Mouse (Mus musculus) embryo, embryonic 9.5 days (tissue): ENCODE results near the gene Cep78.
A peak's percentile ranks its signal among the peaks of the same experiment; 100 is the strongest.

Source experiments
- DNase-seq: peaks from one replicate; pipeline ENCODE4 v3.0.0-alpha.2; 2017; ENCODE audit errors: extremely low spot score

The Cep78 gene

GRCm38 (mm10) chr19:15965082-15965481, 19.7 kb downstream of the Cep78 start:
- peak; percentile 37 for DNase-seq

DNA sequence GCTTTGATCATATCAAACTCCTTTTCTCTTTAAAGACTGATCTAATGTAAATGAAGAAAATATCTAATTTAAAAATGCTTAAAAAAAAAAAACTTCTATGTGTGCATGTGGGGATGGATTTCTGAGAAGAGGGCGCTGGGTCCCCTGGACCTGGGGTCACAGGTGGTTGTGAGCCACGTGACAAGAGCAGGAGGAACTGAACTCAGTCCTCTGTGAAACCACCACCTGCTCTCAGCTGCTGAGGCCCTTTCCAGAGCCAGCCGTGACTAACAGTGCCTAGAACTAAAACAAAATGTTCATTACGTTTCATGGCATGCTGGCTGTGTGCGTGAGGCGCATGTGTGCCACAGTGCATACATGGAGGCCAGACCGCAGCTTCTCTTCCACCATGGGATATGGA, 20.3 kb downstream of the Cep78 start:
- DNase-seq, result no peak

GRCm38 (mm10) chr19:15963011-15963695, 21.6 kb downstream of the Cep78 start:
- no peak for DNase-seq

- DNase-seq, result no peak
Measured at GRCm38 (mm10) chr19:15962313-15962712, 22.5 kb downstream of the Cep78 start.

DNA sequence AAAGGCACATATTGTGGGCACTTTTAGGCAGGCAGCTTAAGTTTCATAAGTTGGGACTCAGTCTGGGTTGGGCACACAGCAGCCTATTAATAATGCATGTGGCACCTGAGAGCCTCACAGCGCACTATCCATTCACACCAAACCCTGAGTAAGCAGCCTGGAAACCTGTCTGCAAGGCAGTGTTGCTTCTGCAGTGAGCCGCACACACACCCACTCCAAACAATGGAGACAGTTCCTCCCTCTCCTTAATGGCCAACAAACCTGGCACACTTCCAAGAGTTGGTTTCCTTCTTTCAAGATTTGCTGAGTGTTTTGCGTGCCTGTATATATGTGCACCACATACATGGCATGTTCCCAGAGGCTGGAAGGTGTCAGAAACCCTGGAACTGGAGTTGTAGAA, 34.6 kb downstream of the Cep78 start:
- DNase-seq, result no peak

DNA sequence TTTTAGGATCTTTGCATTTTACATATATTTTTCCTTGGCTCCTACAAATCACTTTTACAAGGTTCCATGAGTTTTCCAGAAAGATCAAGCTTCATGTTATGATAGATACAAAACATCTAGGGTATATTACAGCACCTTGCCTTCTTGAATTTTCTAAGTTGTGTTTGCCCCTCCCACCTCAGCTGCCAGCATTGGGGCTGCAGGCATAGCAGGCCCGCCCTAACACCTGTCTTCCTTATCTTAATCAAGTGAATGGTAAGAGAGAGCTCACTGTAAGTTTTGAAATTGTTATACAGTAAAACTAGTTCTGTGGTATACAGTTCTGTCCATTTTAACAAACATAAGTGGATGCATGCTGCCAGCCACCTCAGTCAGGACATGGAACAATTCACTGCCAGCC, 35.9 kb downstream of the Cep78 start:
- DNase-seq, result no peak

DNA sequence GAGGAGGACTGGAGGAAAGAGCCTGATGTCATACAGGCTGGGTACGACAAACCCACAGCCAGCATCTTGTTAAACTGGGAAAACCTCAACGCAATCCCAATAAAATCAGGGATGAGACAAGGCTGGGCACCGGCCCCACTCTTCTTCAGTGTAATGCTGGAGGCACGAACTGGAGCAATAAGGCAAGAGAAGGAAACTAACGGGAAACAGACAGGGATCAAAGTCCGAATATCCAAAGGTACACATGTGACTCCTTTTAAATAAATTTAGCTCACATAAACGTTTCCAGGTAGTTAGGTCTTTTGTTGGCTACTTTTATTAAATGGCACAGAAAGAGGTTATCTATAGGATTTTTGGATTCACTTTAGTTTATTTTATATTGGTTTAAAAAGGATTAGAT, 36.4 kb downstream of the Cep78 start:
- no peak for DNase-seq

DNA sequence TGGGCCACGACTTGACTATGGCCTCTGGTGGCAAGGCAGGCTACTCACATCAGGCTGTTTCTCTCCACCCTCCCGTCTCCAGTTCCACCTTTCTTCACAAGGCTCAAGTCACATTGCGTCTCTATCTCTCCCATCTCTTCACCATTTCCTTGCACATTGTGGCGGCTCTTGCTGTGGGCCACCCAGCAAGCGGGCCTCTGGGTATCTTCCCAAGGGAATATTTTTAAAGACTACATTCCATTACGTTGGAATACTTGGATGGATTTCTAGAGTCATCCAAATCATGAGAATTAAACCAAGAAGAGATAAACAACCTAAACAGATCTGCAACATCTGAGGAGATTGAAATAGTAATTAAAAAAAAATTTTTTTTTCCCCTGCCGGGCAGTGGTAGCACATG, 37.6 kb downstream of the Cep78 start, which contains the start of gene Psat1:
Gene Psat1, minus strand, starts transcription at position 101 of the 400 bp plus-strand sequence.
- DNase-seq, result no peak

DNA sequence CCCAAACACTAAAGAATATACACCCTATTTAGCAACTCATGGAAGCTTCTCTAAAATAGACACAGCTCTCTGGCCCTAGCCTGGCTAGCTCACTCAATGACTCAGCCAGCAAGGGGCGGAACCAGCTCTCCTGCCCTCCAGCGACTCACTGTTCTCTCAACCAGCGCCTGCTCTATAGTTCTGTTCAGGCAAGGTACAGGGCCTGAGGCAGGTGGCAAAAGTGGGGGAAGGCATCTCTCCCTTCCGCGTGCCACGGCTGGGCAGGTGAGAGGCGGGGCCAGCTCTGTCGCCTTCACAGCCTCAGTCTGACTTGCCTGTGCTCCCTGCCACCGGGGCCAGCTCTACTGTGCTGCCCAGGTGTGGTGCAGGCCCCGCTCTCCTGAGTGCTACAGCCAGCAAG, 38.1 kb downstream of the Cep78 start:
- no peak for DNase-seq

GRCm38 (mm10) chr19:15943117-15943423, 41.7 kb downstream of the Cep78 start:
- DNase-seq, result no peak

- DNase-seq, result no peak
Measured at GRCm38 (mm10) chr19:15942421-15943116, 42.2 kb downstream of the Cep78 start.

GRCm38 (mm10) chr19:15941399-15941798, 43.4 kb downstream of the Cep78 start:
- DNase-seq, result no peak

DNA sequence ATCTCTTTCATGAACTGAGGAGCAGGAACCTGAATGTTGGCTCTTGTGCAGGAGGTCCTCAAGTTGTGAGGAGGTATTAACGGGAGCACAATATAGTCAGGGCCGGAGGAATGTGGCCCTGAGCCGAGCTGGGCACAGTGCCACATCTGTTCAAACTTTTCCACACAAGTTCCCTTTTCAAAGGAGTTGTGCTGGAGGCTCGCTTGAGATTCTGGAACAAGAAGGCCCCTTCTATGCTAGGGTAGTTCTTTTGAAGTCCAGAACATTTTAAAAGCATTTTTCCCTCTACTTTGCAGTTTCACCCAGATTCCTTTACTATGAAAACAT, 59.1 kb downstream of the Cep78 start:
- no peak for DNase-seq

DNA sequence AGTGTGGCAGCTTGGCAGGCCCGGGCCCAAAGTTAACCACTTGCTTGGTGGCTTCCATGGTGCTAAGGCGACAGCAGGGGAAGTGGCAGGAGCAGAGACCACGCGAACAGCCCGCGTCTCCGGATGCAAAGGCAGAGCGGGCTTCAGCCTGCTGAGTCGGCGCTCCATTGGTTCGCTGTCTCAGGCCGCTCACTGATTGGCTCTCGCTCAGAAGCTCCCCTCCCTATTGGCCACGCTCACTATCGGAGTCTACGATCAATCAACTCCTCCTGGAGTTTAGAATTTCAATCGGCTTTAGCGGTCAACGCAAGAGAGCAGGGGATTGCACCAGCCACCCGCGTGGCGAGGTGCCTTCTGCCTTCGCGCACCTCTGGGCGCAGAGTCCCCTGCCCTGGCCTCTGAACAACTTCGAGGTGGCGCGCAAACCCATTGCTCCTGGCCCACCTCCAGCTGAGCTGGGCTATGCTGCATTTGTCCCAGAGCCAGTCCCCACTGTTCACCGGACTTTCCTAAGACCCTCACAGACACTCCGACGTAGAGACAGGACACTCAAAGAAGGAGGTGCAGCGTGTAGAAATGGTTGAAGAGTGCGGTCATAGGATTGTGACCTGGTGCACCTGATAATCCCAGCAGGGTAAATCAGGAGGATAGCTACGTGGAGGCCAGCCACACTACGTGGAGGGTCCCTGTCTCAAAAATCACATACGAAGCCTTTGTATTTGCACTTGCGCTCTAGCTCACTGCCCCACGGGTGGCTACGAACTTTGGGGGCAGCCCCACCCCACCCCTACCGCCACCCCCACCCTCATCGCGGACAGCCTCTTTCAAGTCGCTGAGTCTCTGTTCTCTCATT, 59.7 kb downstream of the Cep78 start:
- peak; percentile 88 for DNase-seq

GRCm38 (mm10) chr19:15924181-15924865, 60.5 kb downstream of the Cep78 start:
- peak; percentile 56 for DNase-seq

DNA sequence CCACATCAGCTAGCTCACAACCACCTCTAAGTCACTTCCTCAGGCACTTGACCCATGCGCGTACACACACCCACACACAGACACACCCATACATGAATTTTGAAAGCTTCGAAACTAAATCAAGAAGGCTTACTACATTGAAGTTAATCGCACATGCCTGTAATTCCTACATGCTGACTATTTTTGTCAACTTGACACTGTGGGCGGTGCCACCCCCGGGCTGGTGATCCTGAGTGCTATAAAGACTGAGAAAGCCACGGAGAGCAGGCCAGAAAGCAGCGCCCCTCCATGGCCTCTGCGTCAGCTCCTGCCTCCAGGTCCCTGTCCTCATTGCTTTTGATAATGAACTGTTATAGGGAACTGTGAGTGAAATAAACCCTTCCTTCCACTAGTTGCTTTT, 61.4 kb downstream of the Cep78 start:
- peak; percentile 27 for DNase-seq

DNA sequence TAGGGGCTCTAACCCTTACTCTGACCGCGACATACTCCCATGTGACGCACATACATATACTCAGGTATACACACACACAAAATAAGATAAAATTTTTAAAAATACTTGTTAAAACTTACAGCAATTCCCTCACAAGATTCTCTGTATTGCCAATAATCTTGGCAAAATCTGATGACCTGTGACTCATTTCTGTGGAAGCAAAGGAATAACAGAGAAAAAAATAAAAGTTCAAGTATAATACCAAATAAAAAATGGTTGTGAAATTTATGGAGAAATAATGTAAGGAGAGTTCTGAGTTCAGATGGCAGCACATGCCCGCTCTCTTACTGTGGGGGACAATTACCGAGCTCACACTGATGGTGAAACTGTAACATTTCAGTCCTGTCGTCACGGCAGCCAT, 65.5 kb downstream of the Cep78 start:
- no peak for DNase-seq

GRCm38 (mm10) chr19:15918111-15918510, 66.7 kb downstream of the Cep78 start:
- DNase-seq, result no peak

GRCm38 (mm10) chr19:15913249-15913997, 71.4 kb downstream of the Cep78 start:
- no peak for DNase-seq

DNA sequence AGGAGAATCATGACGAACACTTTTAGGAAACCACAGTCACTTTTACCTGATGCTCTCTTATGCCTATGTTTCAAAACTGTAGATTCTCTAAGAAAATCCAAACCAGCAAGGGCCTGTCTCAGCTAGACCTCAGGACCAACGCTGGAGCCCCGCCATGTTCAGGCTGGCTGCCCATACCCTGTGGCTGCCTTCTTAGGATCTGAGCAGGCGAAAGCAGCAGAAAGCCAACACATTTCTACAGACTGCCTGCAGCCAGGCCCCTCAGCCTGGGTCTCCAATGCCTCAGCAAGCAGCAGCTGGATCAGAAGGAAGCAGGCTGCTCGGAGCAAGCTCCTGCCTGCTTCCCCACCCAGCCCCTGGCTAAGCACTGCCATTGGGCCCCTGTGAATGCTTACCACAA, 73.3 kb downstream of the Cep78 start:
- no peak for DNase-seq

DNA sequence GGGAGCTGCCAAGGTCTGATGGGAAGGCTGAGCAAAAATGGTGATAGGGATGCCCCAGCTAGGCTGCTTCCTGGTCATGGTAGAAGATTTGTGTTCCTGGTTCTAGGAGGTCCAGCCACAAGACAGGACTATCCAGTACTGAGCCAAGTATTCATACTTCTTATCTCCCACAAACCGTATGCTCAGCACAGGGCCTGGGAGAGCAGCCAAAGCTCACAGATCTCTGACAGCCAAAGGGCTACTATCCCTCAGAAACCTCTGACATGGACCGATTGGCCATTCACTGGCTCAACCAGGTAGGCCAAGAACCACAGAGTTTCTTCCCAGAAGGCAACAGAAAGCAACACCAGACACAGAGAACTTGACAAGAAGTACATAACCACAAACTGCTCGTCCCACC, 73.8 kb downstream of the Cep78 start:
- no peak for DNase-seq

DNA sequence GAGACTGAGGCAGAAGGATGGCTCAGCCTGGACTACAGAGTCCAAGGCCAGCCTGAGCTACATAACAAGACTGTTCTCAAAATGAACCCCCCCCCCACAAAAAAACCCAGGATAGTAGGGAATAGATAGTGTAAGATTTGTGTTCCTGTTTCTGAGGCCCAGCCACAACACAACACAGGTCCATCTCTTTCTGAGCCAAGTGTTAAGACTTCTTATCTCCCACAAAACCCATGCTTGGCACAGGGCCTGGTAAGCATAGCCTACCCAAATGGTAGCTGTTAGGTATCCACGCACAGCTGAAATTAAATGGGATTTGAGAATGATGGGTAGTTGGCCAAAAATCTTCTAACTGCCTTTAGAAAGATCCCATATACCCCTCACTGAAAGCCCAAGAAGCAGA, 74.3 kb downstream of the Cep78 start:
- DNase-seq, result no peak
